Mouse (Mus musculus): Measurements from ENCODE around the gene Iqcc.

Gene Iqcc

DNA sequence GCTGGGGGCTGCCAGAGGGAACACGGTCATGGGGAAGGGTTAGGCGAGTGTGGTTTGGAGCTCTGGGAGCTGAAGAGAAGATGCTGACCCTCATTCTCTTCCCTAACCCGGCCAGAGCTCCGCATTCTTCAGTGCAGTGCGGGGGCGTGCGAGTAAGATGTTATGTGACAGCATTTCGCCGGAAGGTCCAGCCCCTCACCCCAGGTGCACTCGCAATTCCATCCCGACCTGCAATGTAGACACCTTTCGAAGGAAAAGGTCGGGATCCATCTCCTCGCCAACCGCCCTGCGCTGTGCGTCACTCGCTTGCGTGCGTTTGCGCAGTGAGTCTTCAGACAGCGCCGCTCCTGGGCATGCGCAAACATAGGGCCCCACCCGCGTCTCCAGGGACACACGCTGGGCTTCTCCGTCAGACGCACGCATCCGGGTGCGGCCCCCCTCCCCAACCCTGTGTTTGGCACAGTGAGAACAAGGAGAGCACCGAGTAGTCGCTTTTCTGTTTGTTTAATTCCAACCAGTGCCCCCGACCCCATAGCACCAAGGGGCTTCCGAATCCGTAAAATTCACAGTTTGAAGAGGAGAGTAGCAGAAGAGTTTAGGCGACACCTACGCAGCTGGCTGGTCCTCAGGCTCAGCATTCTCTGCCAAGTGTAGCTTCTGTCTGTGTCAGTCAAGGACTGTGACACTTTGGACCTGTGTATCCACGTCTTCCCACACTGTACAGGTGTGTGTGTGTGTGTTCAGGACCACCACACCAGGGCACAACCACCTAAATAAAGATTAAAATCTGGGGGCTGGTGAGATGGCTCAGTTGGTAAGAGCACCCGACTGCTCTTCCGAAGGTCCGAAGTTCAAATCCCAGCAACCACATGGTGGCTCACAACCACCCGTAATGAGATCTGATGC lies at the start of gene Iqcc:
Iqcc (minus strand) TSS at position 314 of the 906 bp plus-strand sequence.
- DNase-seq (ENCODE audit: low read depth in 1 of 2, low spot score in 2 of 2): peak; percentile 66 to 83

DNA sequence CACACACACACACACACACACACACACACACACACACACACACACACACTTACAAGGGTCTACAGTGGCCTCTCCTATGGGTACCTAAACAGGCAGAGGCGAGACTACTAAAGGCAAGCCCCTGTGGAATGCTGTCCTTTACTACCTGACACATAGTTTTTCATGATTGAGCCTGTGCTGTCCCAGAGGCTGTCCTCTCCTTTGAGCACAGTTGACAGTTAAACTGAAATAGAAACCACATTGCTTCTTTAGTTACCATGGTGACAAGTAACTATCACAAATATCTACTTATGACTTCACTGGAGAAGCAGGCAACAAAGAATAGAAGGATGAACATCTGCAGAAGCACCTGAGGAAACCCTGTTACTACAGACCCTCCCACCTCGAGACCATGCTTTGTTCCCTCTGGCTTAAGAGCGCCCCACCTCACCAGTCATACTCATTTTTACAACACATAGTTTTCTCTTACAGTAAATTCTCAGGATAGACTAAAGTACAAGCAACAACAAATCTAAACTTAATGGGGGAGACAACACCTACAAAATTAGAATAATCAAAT lies 43.4 kb upstream of the Iqcc start:
- DNase-seq (ENCODE audit: low read depth in 1 of 2, low spot score in 2 of 2): no peak

DNA sequence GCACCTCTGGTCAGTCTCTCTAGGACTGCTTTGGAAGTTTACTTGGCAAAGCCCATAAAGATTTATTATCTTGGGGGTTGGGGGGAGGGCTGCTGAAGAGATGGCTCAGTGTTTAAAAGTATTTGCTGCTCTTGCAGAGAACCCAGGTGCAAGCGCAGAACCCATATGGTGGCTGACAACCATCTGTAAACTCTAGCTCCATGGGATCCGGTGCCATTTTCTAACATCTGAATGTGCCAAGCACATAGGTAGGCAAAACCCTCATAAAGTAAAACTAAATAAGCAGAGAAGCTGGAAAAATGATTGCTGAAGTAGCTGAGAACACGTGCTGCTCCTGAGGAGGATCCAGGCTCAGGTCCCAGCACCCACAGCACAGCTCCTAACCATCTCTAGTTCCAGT lies 42.7 kb upstream of the Iqcc start:
- no peak for DNase-seq (ENCODE audit: low read depth in 1 of 2, low spot score in 2 of 2)

DNA sequence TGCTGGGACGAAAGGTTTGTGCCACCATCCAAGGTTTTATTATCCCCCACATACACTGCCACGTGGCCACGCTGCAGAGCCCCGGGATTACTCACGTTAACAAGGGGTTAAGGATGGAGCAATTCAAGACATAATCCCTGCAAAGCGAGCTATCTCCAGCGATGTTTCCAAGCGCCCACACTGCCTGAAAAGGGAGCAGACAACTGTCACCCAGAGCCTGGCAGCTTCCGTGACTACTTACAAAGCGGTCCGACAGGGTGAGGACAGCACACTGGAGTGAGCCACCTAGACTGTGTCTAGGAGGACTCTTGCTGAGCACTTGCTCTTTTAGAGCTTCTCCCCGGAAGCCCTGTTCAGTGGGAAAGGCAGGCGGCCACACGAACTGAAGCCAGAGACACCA lies 35.9 kb upstream of the Iqcc start:
- no peak for DNase-seq (ENCODE audit: low read depth in 1 of 2, low spot score in 2 of 2)

DNA sequence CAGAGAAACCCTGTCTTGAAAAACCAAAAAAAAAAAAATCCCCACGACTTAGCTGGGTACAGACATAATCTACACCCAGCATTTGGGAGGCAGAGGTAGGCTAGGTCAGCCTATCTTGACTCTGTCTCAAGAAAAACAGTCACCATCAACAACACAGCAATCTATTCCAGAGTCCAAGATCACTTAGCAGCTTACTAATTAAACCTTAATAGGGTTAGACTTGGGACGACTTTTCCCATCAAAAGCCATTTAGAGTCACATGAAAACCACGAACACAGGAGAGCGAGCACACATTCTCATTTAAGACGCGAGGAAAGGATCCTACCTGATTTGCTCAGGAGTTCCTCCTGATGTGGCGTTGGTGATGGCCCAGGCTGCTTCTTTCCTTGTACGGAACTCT lies 31.5 kb upstream of the Iqcc start:
- no peak for DNase-seq (ENCODE audit: low read depth in 1 of 2, low spot score in 2 of 2)

DNA sequence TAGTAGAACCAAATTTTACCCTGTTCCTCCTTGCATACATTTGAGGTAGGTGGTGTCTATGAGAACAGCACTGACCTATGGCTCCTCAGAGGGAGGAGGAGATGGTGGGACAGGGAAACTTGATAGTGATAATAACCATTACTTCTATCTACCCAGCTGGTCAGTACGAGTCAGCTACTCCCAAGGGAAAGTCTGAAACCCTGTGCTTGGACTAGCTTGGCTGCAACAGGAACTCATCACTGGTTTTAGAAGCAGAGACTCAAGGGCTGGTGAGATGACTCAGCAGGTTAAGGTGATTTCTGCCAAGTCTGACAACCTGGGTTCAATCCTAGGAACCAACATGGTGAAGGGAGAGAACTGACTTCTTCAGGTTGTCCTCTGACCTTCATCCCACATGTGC lies 29.8 kb upstream of the Iqcc start:
- DNase-seq (ENCODE audit: low read depth in 1 of 2, low spot score in 2 of 2): no peak

DNA sequence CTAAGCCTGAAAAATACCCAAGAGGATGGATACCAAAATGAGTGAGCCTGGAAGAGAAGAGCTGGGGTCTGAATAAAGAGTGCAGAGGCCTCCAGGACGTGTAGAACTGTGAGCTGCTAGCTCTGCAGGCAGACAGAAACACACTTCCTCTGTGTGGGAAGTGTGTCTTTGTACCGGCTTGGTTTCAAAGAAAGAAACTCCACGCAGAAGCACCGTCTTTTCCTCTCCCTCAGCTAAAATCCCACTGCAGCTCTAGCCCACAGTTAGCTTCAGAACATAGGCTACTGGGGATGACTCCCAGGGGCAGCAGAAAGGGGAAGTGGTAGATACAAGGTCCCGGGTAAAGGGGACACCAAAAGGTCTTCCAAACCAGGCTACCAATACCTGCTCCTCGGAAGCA lies 26.3 kb upstream of the Iqcc start:
- DNase-seq (ENCODE audit: low read depth in 1 of 2, low spot score in 2 of 2): no peak

DNA sequence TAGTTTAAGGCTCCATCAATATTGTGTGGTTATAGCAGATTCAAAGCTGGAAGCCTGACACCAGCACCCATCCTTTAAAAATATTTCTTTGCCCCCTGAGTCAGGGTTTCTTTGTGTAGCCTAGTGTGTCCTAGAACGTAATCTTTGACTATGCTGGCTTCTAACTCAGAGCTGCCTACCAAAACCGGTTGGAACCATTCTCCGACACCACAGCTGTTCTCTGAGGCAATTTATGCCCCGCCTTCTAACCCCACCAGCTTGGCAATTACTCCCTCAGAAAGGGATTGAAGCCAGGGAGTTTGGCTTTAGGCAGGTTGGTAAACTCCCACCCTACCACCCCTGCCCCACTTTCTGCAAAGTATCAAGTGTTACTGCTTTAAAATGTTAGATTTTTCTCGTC lies 22.9 kb upstream of the Iqcc start:
- DNase-seq (ENCODE audit: low read depth in 1 of 2, low spot score in 2 of 2): no peak

DNA sequence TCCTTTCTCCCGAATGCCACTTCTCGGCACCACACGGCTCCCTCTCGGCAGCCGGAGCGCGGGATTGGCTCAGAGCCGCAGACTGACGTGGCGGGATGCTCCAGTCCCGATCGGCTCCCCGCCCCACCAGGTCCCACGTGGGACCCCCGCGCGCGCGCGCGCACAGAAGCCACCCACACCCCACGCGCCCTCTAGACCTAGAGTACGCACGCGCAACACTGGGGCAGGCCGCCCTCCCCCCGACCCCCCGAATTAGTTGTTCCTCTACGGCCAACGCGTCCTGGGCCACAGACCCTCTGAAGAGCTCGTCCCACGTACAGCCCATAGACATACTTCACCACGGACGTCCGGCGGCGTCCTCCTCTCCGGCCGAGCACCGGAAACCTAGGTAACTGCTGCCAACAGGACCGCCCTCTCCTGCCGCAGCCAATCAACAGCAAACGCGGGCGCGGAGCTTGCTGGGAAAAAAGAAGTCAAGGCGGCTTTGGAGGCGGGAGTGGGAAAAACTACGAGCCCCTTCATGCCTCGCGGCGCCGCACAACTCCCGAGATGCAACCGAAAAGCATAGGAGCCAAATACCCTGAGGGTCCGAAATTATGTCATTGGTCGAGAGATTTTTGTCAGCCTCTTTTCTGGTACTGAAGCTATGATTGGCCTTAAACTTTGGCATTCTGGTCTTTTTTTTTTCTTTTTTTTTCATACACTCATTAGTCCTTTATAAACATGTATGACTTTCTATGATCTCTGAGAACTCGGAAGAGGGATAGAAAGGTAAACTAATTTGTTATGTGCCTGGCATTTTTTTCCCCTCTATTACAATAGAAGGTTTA lies 22.0 kb upstream of the Iqcc start, which contains the start of gene Txlna:
Txlna (minus strand) TSS at position 428 of the 830 bp plus-strand sequence.
- peak; percentile 88 to 90 for DNase-seq (ENCODE audit: low read depth in 1 of 2, low spot score in 2 of 2)

DNA sequence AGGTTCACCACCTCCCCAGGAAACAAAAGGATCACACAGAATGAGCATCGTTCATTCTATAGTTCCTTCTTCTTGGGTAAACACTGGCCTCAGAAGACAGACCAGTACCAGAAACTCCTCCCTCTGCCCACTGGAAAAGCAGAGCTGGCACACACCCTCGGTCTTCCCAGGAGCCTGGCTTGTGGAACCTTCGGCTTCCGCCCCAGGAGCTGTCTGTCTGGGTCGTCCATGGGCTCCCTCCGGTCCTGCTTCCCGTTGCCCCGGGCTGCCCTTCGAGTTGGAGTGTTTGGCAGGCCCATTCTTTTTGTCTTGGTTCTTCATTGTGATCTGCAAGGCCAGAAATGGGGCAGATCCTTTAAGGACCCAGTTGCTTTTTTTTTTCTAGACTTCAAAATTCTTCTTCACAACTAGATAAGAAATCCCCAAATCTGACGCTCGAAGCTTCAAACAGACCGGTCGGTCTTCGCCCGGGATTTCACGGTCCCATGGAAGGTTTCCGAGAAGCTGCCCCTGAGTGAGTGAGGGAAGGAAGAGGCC lies 21.3 kb upstream of the Iqcc start:
- DNase-seq (ENCODE audit: low read depth in 1 of 2, low spot score in 2 of 2): no peak

DNA sequence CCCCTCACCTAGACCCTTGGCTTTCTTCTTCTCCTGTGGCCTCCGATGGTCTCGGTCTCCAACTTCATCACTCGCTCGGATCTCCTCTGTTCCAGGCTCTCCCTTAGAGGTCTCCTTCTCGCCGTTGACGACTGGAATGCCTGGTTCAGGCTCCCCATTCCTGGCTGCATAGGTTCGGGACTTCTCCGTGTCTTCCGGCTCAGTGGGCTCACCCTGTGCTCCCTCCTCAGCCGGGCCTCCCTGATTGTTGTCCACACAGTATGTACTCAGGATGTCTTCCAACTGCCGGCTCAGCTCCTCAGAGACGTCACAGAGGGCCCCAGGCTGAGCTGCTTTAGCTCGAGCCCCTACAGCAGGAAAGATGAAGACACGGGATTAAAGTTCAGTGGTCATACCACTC lies 20.3 kb upstream of the Iqcc start:
- no peak for DNase-seq (ENCODE audit: low read depth in 1 of 2, low spot score in 2 of 2)

DNA sequence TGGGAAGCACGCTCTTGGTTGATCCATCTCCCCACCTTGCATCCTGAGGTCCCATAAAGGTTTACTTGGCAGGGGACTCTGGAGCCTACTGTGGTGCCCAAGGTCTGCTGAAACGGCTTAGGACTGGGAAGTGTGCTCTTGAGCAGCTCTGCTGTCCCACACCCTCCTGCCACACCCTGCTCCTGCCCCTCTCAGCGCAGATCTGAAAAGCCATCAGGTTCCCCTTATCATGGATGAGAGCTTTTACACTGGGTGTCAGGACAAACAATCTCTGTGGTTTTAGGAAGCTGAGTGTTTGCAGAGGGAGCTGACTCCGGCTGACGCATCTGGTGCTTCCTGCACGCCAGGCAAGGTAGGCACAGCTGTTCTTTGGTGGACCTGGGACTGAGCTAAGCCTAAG lies 15.0 kb upstream of the Iqcc start:
- DNase-seq (ENCODE audit: low read depth in 1 of 2, low spot score in 2 of 2): no peak

DNA sequence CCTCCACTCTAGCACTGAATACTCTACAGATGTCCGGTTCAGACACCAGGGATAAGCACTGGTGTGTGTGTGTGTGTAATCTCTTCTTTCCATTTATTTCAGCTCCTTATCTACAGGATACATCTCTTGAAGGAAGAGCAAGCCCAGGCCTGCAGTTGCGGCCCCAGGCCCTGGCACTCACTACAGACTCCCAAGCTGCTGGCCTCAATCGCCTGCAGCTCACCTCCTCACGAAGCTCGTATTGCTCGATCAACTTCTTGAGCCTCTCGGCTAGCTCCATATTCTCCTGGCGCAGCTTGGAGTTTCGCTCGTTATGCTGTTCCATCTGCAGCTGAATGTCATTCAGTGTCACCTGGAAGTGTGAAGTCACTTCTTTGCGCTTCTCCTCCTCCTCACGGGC lies 13.0 kb upstream of the Iqcc start:
- no peak for DNase-seq (ENCODE audit: low read depth in 1 of 2, low spot score in 2 of 2)

DNA sequence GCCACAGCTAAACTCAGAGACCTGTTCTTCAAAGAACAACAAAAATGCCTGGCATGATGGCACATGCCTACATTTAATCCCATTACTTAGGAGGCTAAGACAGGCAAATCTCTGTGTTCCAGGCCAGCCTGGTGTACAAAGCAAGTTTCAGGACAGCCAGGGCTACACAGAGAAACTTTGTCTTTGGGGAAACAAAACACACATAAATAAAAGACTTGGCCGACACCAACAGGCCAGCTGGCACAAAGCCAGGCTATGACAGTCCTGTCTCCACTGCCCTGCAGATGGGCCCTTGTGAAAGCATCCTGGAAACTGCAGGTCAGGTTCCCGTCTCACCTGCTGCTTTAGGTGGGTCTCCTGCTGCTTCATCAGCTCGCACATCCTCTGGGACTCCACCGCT lies 12.0 kb upstream of the Iqcc start:
- DNase-seq (ENCODE audit: low read depth in 1 of 2, low spot score in 2 of 2): no peak

DNA sequence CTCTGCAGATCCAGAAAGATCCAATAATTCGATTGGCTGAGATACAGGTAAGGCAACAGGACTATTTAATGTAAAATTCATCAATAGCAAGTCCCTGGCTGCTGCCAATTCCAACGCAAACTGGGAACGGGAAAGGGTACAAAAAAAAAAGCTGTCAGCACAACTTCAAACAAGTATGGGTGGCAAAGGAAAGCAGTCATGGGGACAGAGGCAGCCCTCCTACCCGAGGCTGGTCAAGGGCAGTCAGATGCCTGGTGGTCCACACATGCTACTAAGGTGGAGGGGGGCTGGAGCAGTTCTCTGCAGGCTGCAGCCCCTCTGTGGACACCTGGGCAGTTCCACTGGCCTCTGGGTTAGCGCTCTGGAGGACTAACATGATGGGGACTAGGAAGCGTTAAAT lies 7.1 kb upstream of the Iqcc start:
- DNase-seq (ENCODE audit: low read depth in 1 of 2, low spot score in 2 of 2): no peak

DNA sequence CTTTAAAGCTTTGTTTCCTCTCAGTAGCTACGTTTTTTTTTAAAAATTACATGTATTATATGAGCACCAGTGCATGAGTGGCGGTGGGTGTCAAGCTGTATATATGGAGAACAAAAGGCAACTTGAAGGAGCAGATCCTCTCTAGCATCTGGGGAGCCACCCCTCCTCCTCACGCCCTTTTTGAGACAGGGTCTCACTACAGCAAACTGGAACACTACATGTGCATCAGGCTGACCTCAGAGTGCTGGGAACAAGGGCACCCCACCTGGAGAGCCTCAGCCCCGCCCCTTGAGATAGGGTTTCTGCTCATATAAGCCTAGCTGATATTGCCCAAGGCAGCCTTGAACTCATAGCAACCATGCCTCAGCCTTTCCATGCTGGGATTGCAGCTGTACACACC lies 6.6 kb upstream of the Iqcc start:
- no peak for DNase-seq (ENCODE audit: low read depth in 1 of 2, low spot score in 2 of 2)

DNA sequence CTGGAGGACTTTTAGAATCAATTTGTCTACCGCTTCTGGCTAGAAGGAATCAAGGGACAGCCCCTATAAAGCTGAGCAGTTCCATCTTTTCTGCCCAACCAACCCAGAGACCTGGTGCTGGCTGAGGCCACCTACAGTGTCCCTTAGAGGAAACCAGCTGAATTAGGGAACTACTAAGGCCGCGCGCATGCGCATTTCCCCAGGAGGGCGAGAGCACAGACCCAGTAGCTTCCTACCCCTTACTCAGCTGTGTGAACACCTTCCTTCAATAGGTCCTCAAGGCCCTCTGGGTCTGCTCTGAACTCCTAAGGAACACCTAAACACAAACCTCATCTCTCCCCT lies 6.1 kb upstream of the Iqcc start:
- peak; percentile 53 to 69 for DNase-seq (ENCODE audit: low read depth in 1 of 2, low spot score in 2 of 2)

DNA sequence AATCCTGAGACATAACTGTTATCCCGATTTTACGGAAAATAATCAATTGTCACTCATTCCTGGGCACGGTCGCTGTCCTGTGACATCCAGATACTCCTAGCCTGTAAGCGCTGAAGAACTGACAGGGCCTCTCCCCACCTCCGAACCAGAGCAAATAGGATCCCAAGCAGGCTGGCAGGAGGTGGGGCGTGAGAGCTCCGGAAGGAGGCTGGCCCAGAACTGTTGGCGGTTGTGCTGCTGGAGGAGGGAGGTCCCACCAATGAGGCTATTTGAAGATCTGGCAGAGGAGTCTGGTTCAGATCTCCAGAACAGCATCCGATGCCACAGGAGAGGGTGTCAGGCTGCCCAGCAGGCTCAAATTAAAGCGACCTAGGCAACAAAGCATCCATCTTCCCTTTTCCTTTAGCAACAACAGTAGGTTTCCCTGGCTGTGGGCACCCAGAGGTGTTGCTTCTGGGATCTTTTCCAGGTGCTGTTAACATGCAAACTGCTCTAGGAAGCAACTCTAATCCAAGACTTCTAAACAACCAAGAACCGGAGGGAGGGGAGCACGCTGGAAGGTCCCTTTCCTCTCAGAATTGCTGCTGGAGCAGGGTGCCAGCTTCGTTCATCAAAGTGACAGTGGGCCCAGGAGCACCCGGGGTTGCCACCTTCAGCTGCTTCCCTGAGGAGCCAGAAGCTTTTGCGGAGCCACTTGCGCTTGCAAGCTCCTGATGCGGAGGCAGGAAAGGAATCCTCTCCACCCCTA lies 5.6 kb upstream of the Iqcc start:
- DNase-seq (ENCODE audit: low read depth in 1 of 2, low spot score in 2 of 2): peak; percentile 68 to 74

DNA sequence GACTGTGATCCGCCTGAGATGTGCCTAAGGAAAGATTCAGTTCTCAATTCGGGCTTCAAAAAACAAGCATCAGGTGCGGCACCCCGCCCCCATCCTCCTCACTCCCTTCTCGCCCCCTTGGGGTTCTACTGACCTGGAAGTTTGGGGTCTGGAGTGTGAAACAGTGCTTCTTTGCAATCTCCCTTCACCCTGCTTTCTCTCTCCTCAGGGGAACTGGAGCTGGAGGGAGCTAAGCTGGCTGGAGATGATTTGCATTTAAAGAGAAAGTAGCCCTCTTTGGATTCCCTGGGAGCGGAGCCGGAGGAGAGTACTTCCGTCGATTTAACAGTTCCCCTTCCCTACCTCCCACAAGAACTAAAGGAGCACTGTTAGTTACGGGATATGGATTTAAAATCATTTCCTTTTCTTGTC lies 4.8 kb upstream of the Iqcc start, which contains the start of gene Ccdc28b:
Ccdc28b (minus strand) TSS at position 267 of the 411 bp plus-strand sequence.
- DNase-seq (ENCODE audit: low read depth in 1 of 2, low spot score in 2 of 2): peak in 1 of 2 experiments; percentile 12

DNA sequence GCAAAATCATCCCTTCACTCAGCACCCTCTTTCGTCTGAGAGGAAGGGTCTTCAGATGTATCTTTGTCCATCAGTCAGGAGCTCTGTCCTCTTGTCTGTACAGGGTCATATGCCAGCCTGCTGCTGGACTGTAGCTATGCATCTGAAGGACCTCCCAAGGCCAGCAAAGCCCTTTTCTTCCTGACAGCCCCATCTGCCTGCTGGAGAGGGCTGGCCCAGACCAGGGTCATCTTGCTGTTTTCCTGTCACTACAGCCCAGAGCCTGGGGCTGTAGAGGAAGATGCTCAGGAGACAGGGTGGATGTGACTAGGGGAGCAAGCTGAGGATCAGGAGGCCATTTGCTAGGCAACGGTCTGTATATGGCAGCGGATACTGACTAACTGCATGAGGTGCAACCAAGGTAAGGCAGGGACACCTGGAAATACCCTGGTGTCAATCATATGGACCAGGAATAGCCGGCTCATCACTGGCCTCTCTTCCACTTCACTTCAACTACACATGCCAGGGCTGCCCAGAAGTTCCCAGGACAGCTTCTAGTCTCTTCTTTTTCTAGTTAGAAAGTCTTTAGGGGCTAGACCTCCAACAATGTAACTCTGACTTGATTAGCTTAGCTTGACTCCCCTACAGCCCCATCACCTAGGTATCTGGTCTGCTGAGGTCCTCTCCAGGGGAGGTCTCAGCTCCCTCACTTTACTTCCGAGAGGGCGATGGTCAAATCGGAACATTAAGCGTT lies 4.1 kb upstream of the Iqcc start:
- DNase-seq (ENCODE audit: low read depth in 1 of 2, low spot score in 2 of 2): no peak

Measured in monocyte, adult 2 months (primary cell).